Mouse (Mus musculus) embryo, embryonic 11.5 days (tissue): Measurements from ENCODE around the gene Junb.

Experiments used
- DNase-seq: peaks from one replicate; pipeline ENCODE4 v3.0.0-alpha.2; 2012; ENCODE audit warnings: low read depth, low spot score

Junb gene

DNA sequence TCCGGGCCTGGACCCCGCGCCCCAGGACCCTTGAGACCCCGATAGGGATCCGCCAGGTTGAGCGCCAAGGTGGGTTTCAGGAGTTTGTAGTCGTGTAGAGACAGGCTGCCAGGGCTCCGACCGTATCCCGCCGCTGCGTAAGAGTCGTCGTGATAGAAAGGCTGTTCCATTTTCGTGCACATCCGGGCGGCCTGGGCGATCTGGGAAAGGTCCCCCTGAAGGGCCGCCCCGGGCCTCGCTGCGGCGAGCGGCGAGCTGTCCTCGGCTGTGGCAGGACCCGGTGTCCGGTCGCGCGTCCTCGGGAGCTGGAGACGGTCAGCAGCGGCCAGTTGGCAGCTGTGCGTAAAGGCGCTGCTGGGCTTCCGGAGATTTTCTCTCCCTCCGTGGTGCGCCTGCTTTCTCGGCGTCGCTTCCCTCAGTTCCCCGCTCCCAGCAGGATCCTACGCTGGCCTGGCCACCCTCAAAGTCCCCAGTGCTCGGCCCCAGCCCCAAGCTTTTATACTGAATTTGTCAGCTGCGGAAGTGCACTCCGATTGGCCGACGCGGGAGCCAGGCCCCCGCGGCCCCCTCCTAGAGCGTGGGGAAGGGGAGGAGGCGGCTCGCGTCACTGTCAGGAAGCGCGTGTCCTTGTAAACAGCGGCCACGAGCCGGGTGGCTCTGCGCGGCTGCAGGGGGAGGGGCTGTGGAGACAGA, at the start of gene Junb:
TSS of gene Junb (minus strand) at position 471 of the 693 bp plus-strand sequence.
- DNase-seq = peak; percentile 79

DNA sequence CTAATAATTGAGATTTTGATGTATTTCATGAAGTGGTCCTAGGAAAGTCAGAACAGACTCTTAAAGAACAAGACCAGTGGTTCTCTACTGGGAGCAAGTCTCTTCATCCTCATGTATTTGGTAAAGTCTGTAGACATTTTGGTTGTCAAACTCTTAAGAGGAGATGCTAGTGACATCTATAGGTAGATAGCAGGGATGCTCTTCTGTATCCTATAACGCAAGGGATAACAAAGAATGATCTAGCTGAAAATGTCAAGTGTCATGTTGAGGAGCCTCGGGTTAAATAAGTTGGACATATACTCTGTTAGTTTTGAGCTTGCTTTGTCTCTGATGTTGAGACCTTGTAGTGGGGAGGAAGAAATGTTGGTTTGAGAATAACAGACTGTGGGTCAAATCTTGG, 49.4 kb upstream of the Junb start:
- no peak for DNase-seq

DNA sequence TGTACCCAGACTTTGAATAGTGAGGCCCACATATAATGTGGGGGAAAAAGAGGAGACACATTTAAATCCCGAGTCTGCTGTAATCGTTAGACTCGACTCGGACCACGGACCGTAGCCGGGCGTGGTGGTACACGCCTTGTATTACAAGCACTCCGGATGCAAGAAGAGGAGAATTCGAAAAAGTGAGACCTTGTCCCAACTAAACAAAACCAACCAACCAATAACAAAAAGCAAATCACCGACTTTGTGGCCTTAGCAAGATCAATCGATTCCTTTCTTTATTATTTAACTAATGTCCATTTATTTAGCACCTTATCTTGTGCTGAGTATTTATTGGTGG, 49.0 kb upstream of the Junb start:
- DNase-seq = no peak

DNA sequence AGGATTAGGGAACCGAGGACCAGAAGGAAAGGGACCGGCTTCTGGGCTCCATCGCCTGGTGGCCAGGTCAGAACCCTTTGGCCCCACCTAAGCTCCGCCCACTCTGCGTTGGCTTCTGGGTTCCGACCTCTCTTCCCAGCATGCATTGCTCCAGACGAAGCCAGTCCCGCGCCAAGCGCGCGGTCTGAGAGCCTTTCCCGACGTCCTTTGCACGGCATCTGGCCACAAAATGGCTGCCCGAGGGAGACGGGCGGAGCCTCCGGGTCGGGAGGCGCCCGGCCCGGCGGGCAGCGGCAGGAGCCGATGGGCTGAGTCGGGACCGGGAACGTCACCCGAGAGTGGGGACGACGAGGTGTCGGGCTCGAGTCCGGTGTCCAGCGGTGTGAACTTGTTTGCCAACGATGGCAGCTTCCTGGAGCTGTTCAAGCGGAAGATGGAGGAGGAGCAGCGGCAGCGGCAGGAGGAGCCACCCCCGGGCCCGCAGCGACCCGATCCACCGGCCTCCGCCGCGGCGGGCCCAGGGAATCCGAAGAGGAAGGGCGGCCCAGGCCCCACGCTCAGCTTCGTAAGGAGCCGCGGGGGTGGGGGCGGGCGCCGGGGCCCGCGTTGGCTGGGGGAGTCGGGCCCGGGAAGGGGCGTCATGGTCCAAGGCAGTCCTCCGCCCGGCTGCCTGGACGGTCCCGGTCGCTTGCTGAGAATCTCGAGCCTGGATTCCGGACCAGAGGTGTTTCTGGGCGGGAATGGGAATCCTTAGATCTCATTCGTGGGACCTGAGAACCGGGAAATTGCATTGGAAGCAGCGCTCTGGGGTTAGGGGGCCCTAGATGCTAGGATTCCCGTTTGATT, 48.4 kb upstream of the Junb start, which contains the start of gene Trir:
TSS of gene Trir (plus strand) at position 154 of the 846 bp plus-strand sequence.
- DNase-seq = peak; percentile 91

DNA sequence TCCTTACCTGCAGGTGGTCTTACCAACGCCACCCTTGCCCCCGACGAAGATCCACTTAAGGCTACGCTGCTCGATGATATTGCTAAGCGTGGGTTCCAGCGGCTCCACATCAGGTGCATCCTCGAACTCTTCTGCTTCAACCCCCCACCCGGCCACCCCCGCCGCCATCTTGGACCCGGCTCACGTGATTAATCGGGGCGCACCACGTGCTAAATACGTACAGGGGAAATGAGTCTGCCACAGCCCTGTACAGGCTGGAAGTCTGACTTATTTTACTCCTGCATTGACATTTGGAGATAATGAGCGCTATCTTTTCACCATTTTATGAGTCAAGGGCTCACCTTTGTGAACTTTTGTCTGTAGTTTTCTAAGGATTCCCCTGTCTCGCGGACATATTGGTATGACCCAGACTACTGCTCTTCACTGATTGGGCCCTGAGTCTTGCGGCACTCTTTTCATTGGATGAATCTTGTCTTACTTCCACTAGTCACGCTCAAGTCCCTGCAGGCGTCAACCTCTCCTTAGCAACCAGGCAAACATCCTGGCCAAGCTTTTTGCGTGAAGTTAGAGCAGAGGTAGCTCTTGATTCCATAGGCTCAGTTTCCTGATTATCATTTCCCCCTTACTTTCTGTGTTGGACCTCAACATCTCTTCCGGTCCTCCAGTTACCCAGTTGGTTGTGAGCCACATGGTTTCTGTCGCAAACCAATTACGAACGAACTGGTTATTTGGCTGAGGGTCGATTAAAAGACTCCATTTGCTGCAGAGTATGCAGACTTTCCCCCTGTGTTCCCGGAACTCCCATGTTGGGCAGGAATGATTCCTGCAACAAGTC, 46.8 kb upstream of the Junb start, which contains the start of gene Asna1:
TSS of gene Asna1 (minus strand) at position 184 of the 835 bp plus-strand sequence.
- DNase-seq = peak; percentile 81

DNA sequence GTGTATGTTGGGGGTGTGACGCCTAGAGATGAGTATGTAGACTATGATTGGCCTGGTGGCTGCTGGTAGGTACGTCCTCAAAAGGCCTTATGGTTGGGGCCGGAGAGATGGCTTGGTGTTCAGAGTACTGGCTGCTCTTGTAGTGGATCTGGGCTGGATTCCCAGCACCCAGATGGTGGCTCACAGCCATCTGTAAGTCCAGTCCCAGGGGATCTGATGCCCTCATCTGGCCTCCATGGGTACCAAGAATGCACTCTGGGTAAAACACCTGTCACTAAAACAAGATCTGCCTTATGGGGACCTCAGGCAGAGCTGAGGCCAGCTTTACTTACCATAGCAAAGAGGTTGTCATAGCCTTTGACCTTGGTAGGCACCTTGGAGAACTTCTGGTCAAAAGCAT, 45.3 kb upstream of the Junb start:
- no peak for DNase-seq

DNA sequence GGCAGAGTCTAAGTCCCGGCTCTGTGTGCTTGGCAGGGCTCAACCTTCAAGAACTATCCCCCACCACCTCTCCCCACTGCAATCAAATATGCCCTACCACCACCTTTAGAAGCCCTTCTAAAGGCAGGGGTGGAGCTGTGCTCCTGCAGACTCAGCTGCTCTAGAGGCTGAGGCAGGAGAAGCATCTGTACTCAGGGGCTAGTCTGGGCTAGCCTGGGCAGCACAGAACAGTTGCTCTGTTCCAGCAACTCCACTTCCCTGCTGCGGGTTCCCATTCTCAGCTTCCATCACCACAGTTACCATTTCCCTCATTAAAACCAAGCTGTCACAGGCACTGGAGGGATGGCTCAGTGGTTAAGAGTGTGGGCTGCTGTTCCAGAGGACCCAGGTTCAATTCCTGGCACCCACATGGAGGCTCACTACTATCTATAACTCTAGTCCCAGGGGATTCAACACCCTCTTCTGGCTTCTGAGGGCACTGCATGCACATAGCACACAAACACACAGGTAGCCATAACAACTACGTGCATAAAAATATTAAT, 43.1 kb upstream of the Junb start:
- no peak for DNase-seq

DNA sequence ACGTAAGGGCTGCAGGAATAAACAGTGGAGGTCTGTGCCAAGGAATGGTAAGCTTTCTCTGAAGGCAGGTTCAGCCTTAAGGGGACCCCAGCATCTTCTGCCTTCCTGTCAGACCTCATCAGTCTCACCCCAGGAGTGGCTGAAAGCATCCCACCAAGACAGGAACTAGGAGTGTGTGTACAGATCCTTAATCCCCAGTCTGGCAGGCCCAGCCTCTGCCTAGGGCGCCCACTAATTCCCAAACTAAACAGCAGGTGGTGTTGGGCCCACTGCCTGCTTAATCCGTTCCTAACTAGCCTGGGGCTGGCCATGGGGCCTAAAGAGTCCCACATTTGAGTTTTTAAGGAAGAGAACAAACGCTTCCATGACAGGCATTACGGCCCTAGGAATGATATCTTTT, 38.7 kb upstream of the Junb start:
- no peak for DNase-seq

DNA sequence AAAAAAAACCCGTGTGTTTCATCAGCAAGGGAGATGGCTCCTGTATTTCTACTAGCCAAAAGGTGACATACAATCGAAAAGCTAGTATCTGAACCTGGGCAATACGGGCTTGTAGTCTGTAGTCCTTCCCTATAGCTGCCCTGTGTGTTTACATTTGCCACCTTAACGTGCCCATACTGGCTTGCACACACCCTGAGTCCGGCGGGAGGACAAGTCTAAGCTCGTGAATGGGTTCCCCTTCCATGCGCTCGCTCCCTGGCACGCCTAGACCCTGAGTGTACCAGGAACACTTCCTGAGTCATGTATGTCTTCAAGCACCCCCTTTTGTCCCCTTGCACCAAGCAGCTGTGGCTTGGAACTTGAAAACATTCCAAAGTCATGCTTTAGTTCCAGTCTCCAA, 38.2 kb upstream of the Junb start:
- DNase-seq = no peak

DNA sequence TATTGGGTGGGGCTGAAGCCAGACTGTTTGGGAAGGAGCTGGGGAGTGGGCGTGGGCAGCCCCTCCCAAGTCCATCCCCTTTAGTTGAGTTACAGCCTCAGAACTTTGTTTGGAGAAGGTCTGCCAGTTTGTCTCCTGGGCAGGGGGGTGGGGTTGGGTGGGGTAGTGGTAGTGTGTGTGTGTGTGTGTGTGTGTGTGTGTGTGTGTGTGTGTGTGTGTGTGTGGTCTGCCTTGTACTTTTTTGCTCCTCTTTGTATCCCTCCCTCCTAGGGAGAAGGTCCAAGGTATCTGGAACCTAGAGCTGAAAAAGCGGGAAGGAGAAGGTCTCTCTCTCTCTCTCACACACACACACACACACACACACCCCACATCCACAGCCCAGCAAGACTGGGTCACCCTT, 35.9 kb upstream of the Junb start, which contains the start of gene Best2:
TSS of gene Best2 (minus strand) at position 101 of the 400 bp plus-strand sequence.
- no peak for DNase-seq

DNA sequence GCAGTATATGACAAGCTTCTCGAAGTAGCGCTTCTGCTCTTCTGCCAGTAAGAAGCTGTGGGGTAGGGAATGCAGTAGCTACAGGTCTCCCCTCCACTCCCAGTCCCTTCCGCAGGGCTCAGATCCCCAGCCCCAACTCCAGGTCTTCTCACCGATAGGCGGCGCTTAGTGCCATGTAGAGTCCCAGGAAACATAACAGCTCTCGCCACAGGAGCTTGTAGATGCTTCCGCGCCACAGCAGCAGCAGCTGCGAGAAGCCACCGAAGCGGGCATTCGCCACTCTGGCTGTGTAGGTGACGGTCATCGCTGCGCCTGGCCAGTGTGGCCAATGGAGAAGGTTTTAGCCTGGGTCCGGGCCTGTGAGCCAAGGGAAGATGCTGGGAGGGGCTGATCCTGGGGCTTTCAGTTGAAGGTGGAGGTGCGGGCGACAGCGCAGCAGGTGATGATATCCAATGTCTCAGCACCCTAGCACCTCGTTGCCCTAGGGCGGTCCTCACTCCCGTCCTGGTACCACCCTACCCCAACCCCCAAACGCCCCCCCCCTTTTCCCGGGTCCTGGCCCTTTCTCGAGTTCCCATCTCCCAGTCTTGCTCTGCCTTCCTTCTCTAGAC, 34.8 kb upstream of the Junb start:
- DNase-seq = no peak

DNA sequence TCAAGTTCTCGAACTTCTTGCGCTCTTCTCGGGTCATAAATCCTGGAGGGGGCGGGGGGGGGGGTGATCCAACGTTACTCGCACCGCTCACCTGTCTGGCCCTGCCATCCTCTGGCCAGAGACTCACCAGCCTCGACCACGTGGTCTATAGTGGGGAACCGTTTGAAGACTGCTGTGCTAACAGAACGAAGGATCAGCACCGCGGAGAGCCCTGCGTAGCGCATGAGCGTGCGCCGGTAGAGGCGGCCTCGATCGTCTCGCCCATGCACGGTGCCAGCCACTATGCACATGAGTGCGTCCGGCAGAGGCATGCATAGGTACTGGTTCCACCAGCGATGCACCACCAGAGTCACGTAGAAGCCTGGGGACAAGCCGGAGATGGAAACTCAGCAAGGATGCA, 32.7 kb upstream of the Junb start:
- DNase-seq = no peak

DNA sequence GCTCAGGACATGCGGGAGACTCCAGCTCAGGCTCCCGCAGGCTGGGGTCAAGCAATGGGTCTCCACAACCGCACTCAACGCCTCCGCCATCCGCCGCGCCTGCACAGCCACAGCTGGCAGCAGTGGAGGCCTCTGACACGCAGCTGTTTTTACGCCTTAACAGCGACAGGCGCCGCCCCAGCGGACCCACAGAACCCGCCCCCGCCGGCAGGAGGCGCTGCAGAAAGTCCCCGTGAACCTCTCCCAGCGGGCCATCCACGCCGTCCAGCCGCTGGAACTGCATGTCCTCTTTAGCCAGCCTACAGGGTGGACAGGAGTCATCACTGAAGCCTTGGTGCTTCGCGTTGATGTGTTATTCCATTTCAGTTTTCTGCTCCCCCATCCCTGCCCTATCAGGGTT, 29.2 kb upstream of the Junb start:
- DNase-seq = no peak

DNA sequence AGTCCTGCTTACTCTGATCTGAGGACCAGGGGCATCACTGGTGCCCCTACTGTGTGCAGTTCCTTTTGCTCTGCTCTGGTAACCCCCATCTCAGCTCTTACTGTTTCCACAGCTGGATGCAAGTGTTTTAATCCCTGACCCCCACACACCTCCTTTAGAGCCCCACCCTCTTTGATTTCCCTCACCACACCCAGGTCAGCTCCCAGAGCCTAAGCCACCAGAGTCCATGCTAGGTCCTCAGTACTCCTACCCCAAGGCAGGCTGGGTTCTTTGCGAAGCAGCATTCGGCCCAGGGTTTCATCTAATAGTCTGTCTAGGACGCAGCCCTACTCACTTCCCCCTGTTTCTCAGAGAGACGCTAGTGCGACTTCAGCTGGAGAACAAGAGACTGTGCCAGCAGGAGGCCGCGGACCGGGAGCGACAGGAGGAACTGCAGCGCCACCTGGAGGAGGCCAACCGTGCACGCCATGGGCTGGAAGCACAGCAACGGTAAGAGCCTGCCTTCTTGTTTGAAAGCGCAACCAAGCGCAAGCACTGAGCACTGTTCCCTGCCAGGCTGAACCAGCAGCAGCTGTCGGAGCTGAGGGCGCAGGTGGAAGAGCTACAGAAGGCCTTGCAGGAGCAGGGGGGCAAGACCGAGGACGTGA, 19.3 kb upstream of the Junb start:
- peak; percentile 80 for DNase-seq

DNA sequence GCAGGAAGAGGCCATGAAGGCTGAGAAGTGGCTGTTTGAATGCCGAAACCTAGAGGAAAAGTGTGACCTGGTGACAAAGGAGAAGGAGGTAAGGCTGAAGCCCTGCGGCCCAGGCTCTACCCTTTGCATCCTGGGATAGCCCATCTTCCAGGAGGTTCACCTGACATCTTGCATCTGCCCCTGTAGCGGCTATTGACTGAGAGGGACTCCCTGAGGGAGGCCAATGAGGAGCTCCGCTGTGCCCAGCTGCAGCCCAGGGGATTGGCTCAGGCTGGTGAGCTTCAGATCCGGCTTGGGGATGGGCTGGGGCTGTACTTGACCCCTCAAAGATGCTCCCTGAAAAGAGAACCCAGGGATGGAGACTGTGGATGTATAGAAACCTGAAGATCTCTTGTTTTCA, 18.5 kb upstream of the Junb start:
- DNase-seq = no peak

DNA sequence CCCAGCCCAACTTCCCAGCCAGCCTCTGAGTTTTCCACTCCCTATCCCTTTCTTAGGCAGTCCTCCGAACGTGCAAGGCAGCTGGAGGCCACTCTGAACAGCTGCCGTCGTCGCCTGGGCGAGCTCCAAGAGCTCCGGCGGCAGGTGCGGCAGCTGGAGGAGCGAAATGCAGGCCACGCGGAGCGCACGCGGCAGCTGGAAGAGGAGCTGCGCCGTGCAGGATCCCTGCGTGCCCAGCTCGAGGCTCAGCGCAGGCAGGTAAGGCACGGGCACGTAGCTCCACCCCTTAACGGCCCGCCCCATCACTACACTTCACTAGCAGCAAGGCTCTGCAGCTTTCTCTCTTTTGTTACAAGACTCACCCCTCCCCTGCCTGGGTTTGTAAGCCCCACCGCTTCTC, 17.2 kb upstream of the Junb start:
- DNase-seq = no peak

DNA sequence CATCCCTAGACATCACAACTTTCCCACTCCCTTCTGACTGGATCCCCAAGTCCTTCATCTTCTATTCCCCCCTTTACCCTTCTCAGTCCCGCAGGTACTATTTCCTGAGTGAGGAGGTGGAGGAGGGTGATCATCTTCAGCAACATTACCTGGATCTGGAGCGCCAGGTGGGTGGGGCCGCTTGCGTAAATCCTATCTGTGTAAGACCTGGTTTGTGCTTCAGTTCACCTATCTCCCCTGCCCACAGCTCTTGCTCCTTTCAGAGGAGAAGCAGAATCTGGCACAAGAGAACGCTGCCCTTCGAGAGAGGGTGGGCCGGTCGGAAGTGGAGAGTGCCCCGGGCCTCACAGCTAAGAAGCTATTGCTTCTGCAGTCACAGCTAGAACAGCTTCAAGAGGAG, 15.9 kb upstream of the Junb start:
- no peak for DNase-seq

DNA sequence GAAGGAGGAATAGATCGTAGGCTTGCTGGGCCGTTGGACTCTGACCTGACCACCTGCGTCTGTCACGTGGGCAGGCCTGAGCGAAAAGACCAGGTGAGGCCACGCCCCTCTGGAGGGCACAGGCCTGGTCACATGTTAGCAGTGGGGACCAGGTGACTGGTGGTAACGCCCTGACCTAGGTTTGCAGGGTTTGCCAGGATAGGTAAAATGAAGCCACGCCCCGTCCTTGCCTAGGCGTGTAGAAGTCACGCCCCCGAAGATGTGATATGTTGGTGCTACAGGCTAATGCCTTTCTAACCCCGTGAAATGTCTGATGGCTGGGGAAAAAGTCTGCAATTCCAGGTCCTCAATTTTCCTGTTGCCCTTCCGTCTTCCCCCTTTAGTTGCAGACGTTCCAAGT, 12.3 kb upstream of the Junb start:
- no peak for DNase-seq

DNA sequence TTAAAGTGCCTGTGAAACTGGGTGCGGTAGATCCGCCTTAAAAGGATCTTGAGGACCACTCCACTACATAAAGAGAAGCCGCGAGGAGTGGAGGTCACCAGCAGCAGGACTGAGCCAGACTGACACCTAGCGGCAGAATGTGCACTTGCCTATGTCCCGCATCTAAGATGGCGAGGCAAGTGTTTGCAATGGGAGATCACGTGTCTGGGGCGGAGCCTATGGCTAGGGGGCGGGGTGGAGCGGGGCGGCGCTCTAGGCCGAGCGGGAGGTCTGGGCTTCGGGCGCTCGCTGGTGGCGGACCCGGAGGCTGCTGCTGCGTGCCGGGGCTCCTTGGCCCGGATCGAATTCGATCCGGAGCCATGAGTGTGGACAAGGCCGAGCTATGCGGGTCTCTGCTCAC, 11.8 kb upstream of the Junb start, which contains the start of gene Hook2:
TSS of gene Hook2 (plus strand) at position 255 of the 400 bp plus-strand sequence.
- peak; percentile 98 for DNase-seq

DNA sequence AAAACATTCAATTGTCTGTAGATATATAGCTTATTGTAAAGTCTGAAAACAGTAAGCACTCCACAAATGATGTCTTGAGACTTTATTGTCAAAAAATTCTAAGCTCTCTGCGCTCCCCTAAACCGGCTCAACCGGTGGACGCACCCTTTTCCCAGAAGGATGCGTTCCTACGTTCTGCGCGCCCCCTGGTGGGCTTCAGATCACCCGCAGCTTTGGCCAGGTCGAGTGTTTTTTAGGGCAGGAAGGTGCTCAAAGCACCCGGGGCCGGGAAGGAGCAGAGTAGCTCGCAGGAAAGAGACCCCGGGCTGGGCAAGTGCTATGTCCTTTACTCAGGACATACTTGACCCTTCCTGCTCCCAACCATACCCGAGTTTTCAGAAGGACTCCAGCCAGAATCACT, 11.3 kb upstream of the Junb start:
- peak; percentile 91 for DNase-seq

DNA sequence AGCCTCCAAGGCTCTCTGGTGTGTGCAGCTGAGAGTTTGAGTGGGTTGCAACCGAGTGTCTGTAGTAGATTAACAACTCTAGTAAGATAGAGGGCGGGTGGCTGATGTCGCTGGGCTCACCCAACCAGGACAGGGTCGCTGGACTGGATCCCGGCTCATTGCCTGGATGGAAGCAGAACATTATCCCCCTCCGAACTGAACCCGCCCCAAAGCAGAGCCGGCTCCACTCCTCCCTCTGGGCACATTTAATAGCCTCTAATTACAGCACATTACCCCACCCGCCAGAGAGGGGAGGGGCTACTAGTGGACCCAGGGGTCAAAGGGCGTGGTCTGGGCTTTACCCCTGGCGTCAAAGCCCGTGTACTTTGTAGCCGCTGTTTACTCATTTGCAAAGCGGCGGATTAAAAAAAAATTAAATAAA, 10.8 kb upstream of the Junb start:
- DNase-seq = no peak
